Comparison of ENCODE assay signal across 8 mouse cellular contexts in genomic region chr11:3408131-3408996, GRCm38 (mm10). TPM values are rescaled to one million over a fixed set of nuclear protein-coding genes. Genes with fewer than 3 reads are reported as not detected.
A peak's percentile ranks its signal among the peaks of the same experiment; 100 is the strongest.
DNase-seq lines count a peak whose midpoint lies in the region; ATAC-seq and TF ChIP-seq lines count a peak whose summit lies in the region.

No protein-coding gene starts in this region.

- no peaks in the 10 kb centered on the region for H3K36me3 ChIP-seq in spleen, adult 2 months (ENCODE audit: control insufficient read depth, insufficient read depth, low read length)
- no peaks in the 10 kb centered on the region for H3K36me3 ChIP-seq in embryonic facial prominence, embryonic 15.5 days
- no peaks in the 10 kb centered on the region for H3K36me3 ChIP-seq in hindbrain, embryonic 12.5 days
- H3K36me3 ChIP-seq in liver, embryonic 12.5 days = 0 out of 2 replicates have a peak, but pooled peaks cover 5% of the 10 kb centered on the region
- no peaks in the 10 kb centered on the region for H3K36me3 ChIP-seq in neural tube, embryonic 13.5 days

- no peak for TF ChIP-seq POLR2A in spleen, adult 2 months (IDR thresholded peaks at IDR 0.05; ENCODE audit: low read depth, low read length)

- 7% methylated on average over 34 of the region's 34 CpGs for WGBS in spleen, adult 2 months
- 5% methylated on average over 34 of the region's 34 CpGs for WGBS in embryonic facial prominence, embryonic 15.5 days
- 8% methylated on average over 34 of the region's 34 CpGs for WGBS in hindbrain, embryonic 12.5 days
- WGBS in liver, embryonic 12.5 days (ENCODE audit: insufficient replicate concordance) = 2% methylated on average over 34 of the region's 34 CpGs
- 7% methylated on average over 34 of the region's 34 CpGs for WGBS in neural tube, embryonic 13.5 days

- no peaks in the 10 kb centered on the region for H3K27me3 ChIP-seq in spleen, adult 2 months (ENCODE audit: control insufficient read depth, insufficient read depth, low read length)
- no peaks in the 10 kb centered on the region for H3K27me3 ChIP-seq in embryonic facial prominence, embryonic 15.5 days
- no peaks in the 10 kb centered on the region for H3K27me3 ChIP-seq in hindbrain, embryonic 12.5 days
- no peaks in the 10 kb centered on the region for H3K27me3 ChIP-seq in liver, embryonic 12.5 days (replicated peaks)
- H3K27me3 ChIP-seq in neural tube, embryonic 13.5 days = no peaks in the 10 kb centered on the region

- no peak; the same call in 1 of the 2 replicates for ATAC-seq in embryonic facial prominence, embryonic 15.5 days (ENCODE audit: insufficient number of reproducible peaks, low FRiP score, low TSS enrichment, low read depth)
- ATAC-seq in hindbrain, embryonic 12.5 days (ENCODE audit: low FRiP score) = peak; percentile 63; the same call in 1 of the 2 replicates
- ATAC-seq in liver, embryonic 12.5 days = peak; percentile 35; the same call in 1 of the 2 replicates
- peak; percentile 21; the same call in 1 of the 2 replicates for ATAC-seq in neural tube, embryonic 13.5 days (ENCODE audit: low read depth)

- H3K4me2 ChIP-seq in embryonic facial prominence, embryonic 15.5 days (replicated peaks) = peak overlapping the region; percentile 81
- H3K4me2 ChIP-seq in hindbrain, embryonic 12.5 days (replicated peaks) = peak overlapping the region; percentile 64
- peak overlapping the region; percentile 92 for H3K4me2 ChIP-seq in liver, embryonic 12.5 days
- H3K4me2 ChIP-seq in neural tube, embryonic 13.5 days = peak overlapping the region; percentile 79

- peak overlapping the region; percentile 70 for H3K9ac ChIP-seq in embryonic facial prominence, embryonic 15.5 days
- H3K9ac ChIP-seq in hindbrain, embryonic 12.5 days = peak overlapping the region; percentile 65
- peak overlapping the region; percentile 84 for H3K9ac ChIP-seq in liver, embryonic 12.5 days
- peak overlapping the region; percentile 79 for H3K9ac ChIP-seq in neural tube, embryonic 13.5 days

- DNase-seq in spleen, adult 2 months (ENCODE audit: low read depth in 1 of 2, low spot score in 2 of 2) = no peak
- DNase-seq in spleen, postnatal 4 days (ENCODE audit: low spot score in 2 of 2) = no peak
- no peak for DNase-seq in urinary bladder, adult 2 months (ENCODE audit: low spot score)
- DNase-seq in right cerebral cortex, postnatal 4 days = no peak

- H3K4me1 ChIP-seq in spleen, adult 2 months (ENCODE audit: control insufficient read depth, insufficient read depth, insufficient read length) = no peaks in the 10 kb centered on the region
- H3K4me1 ChIP-seq in embryonic facial prominence, embryonic 15.5 days = peaks cover 14% of the 10 kb centered on the region
- peaks cover 17% of the 10 kb centered on the region for H3K4me1 ChIP-seq in hindbrain, embryonic 12.5 days
- H3K4me1 ChIP-seq in liver, embryonic 12.5 days = peaks cover 57% of the 10 kb centered on the region
- H3K4me1 ChIP-seq in neural tube, embryonic 13.5 days (replicated peaks) = peaks cover 17% of the 10 kb centered on the region

- peak overlapping the region; percentile 80 for H3K27ac ChIP-seq in spleen, adult 2 months (ENCODE audit: insufficient read depth, low read length)
- H3K27ac ChIP-seq in embryonic facial prominence, embryonic 15.5 days (replicated peaks) = peak overlapping the region; percentile 58; the same call in 1 of the 2 replicates
- H3K27ac ChIP-seq in hindbrain, embryonic 12.5 days = peak overlapping the region; percentile 48; the same call in 1 of the 2 replicates
- peak overlapping the region; percentile 78 for H3K27ac ChIP-seq in liver, embryonic 12.5 days
- H3K27ac ChIP-seq in neural tube, embryonic 13.5 days (replicated peaks) = peak overlapping the region; percentile 68

- H3K9me3 ChIP-seq in embryonic facial prominence, embryonic 15.5 days (replicated peaks) = no peaks in the 10 kb centered on the region
- H3K9me3 ChIP-seq in hindbrain, embryonic 12.5 days (replicated peaks) = no peaks in the 10 kb centered on the region
- H3K9me3 ChIP-seq in liver, embryonic 12.5 days (replicated peaks) = no peaks in the 10 kb centered on the region
- no peaks in the 10 kb centered on the region for H3K9me3 ChIP-seq in neural tube, embryonic 13.5 days

- TF ChIP-seq CTCF in spleen, adult 2 months (IDR thresholded peaks at IDR 0.05; ENCODE audit: extremely low read depth, insufficient read depth, insufficient read length, insufficient replicate concordance) = no peak

- H3K4me3 ChIP-seq in spleen, adult 2 months (ENCODE audit: extremely low read depth, insufficient read depth, insufficient read length) = peak overlapping the region; percentile 80
- peak overlapping the region; percentile 76 for H3K4me3 ChIP-seq in embryonic facial prominence, embryonic 15.5 days (replicated peaks)
- peak overlapping the region; percentile 55 for H3K4me3 ChIP-seq in hindbrain, embryonic 12.5 days
- peak overlapping the region; percentile 90 for H3K4me3 ChIP-seq in liver, embryonic 12.5 days
- H3K4me3 ChIP-seq in neural tube, embryonic 13.5 days = peak overlapping the region; percentile 59

RNA-seq across cellular contexts. Expression of gene Limk2, which starts 0.6 kb away (rescaled TPM):
- 58.8 and 66.6 TPM in 2 replicates for polyA plus RNA-seq in spleen, adult 2 months (2012; rRNA removed)
- polyA plus RNA-seq in embryonic facial prominence, embryonic 15.5 days (2015; fragmentation: Nextera tagmentation; extraction: Ambion mirVana) = 100 and 103 TPM in 2 replicates
- polyA plus RNA-seq in hindbrain, embryonic 12.5 days (2016; fragmentation: Nextera tagmentation; extraction: Ambion mirVana) = 114 and 116 TPM in 2 replicates
- 15.0 and 16.1 TPM in 2 replicates for polyA plus RNA-seq in liver, embryonic 12.5 days (2016; fragmentation: Nextera tagmentation; extraction: Ambion mirVana)
- 128 and 143 TPM in 2 replicates for polyA plus RNA-seq in neural tube, embryonic 13.5 days (2015; fragmentation: Nextera tagmentation; extraction: Ambion mirVana)
- 78.9 and 96.8 TPM in 2 replicates for polyA plus RNA-seq in urinary bladder, adult 2 months (2012; rRNA removed)

RNA-seq across cellular contexts. Expression of gene Rnf185, which starts 43.8 kb away (rescaled TPM):
- 12.8 and 13.1 TPM in 2 replicates for polyA plus RNA-seq in spleen, adult 2 months (2012; rRNA removed)
- polyA plus RNA-seq in embryonic facial prominence, embryonic 15.5 days (2015; fragmentation: Nextera tagmentation; extraction: Ambion mirVana) = 35.6 and 37.6 TPM in 2 replicates
- 38.5 and 43.0 TPM in 2 replicates for polyA plus RNA-seq in hindbrain, embryonic 12.5 days (2016; fragmentation: Nextera tagmentation; extraction: Ambion mirVana)
- polyA plus RNA-seq in liver, embryonic 12.5 days (2016; fragmentation: Nextera tagmentation; extraction: Ambion mirVana) = 9.4 and 9.6 TPM in 2 replicates
- polyA plus RNA-seq in neural tube, embryonic 13.5 days (2015; fragmentation: Nextera tagmentation; extraction: Ambion mirVana) = 40.8 and 41.8 TPM in 2 replicates
- 27.0 and 28.2 TPM in 2 replicates for polyA plus RNA-seq in urinary bladder, adult 2 months (2012; rRNA removed)
